Mouse (Mus musculus): ENCODE data around the gene Gpa33.
"Not testable (repeated sequence)": the region's sequence is repeated elsewhere in the genome, so short reads cannot be mapped to it uniquely, and the experiment has no call there.

DNA sequence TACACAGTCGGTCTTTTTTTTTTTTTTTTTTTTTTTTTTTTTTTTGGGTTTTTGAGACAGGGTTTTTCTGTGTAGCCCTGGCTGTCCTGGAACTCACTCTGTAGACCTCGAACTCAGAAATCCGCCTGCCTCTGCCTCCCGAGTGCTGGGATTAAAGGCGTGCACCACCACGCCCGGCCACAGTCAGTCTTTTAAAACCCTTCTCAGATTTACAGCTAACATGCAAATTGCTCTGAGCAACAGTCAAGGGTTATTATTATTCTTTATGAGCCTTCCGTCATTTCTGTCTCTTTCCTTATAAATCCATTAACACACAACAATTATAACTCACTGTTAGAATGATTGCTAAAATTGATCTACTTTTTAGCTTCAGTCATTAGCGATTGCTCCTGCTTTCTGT, 11.8 kb downstream of the Gpa33 start:
- TF ChIP-seq CTCF, EP300 (IDR thresholded peaks at IDR 0.05; ENCODE audit: low read depth): not testable (repeated sequence)
